Mouse (Mus musculus) bone marrow macrophage, adult 2 months (primary cell): ENCODE measurements around the gene Tbcd. TPM values are rescaled to one million over a fixed set of nuclear protein-coding genes. Genes with fewer than 3 reads are reported as not detected.

Experiments
- H3K27ac ChIP-seq: 2 replicates; pipeline ENCODE4 v1.5.1; 2012; ENCODE audit warnings: low read depth, low read length; ENCODE audit not compliant: insufficient read depth
- H3K4me1 ChIP-seq: 2 replicates; pipeline ENCODE4 v1.6.1; 2012; ENCODE audit warnings: low read length; ENCODE audit not compliant: control insufficient read depth, insufficient read depth
- H3K4me3 ChIP-seq: 2 replicates; pipeline ENCODE4 v1.5.1; 2012; ENCODE audit warnings: mild to moderate bottlenecking, low read length, moderate library complexity; ENCODE audit not compliant: insufficient read depth
- CTCF ChIP-seq: IDR thresholded peaks from 2 replicates; pipeline ENCODE4 v1.5.1; 2012; ENCODE audit warnings: low read depth, mild to moderate bottlenecking, low read length, moderate library complexity
- POLR2A ChIP-seq: IDR thresholded peaks from 2 replicates; pipeline ENCODE4 v1.6.1; 2012; ENCODE audit warnings: mild to moderate bottlenecking, low read depth, low read length, borderline replicate concordance
- polyA plus RNA-seq: library from polyadenylated mRNA; stranded (reverse); fragments of >200 nt; gene quantifications from 2 replicates; pipeline ENCODE4 v1.2.4, GENCODE M21; 2012; ENCODE audit not compliant: missing spikeins, insufficient read depth, insufficient read length

Tbcd gene
- 25.2 and 27.4 TPM in 2 replicates for polyA plus RNA-seq

- H3K4me1 ChIP-seq = peaks cover 13% of the 10 kb centered on the region
- H3K27ac ChIP-seq = no peak within 1 kb of the TSS
- peak within 1 kb of the TSS; percentile 97 for H3K4me3 ChIP-seq
- TF ChIP-seq CTCF (no peak), POLR2A (no peak)
Measured at GRCm38 (mm10) chr11:121451753-121452635, at the start of gene Tbcd. Tbcd (plus strand) TSS chr11:121451949.

- no peak for TF ChIP-seq POLR2A
- TF ChIP-seq CTCF = no peak
- Histone ChIP-seq H3K4me3 (no peak overlapping the region), H3K4me1 (0 out of 2 replicates have a peak, but pooled peaks cover 2% of the 10 kb centered on the region), H3K27ac (no peak overlapping the region)
Measured at GRCm38 (mm10) chr11:121407366-121408155, 44.2 kb upstream of the Tbcd start.

GRCm38 (mm10) chr11:121414762-121415161 lies 37.0 kb upstream of the Tbcd start:
- H3K4me3 ChIP-seq = no peak overlapping the region
- TF ChIP-seq CTCF = no peak
- TF ChIP-seq POLR2A = no peak
- H3K27ac ChIP-seq = no peak overlapping the region
- no peaks in the 10 kb centered on the region for H3K4me1 ChIP-seq

- Histone ChIP-seq H3K27ac (no peak overlapping the region), H3K4me1 (no peaks in the 10 kb centered on the region; the same call in 1 of the 2 replicates), H3K4me3 (no peak overlapping the region)
Measured at GRCm38 (mm10) chr11:121415351-121415750, 36.4 kb upstream of the Tbcd start.

GRCm38 (mm10) chr11:121417971-121418370 lies 33.8 kb upstream of the Tbcd start:
- peaks cover 11% of the 10 kb centered on the region for H3K4me1 ChIP-seq
- no peak overlapping the region for H3K4me3 ChIP-seq
- H3K27ac ChIP-seq = no peak overlapping the region
- TF ChIP-seq POLR2A = no peak
- TF ChIP-seq CTCF = no peak

More at GRCm38 (mm10) chr11:121415351-121415750, 36.4 kb upstream of the Tbcd start:
- TF ChIP-seq CTCF (no peak), POLR2A (no peak)

GRCm38 (mm10) chr11:121418932-121419331 lies 32.8 kb upstream of the Tbcd start:
- Histone ChIP-seq H3K27ac (no peak overlapping the region), H3K4me3 (no peak overlapping the region), H3K4me1 (peaks cover 11% of the 10 kb centered on the region)
- TF ChIP-seq CTCF (no peak), POLR2A (no peak)

GRCm38 (mm10) chr11:121420379-121420778 lies 31.4 kb upstream of the Tbcd start:
- H3K27ac ChIP-seq = no peak overlapping the region
- H3K4me1 ChIP-seq = peaks cover 11% of the 10 kb centered on the region
- TF ChIP-seq POLR2A (no peak), CTCF (no peak)
- peak overlapping the region; percentile 99; the same call in 1 of the 2 replicates for H3K4me3 ChIP-seq

- peak within 1 kb of the TSS; percentile 99 for H3K4me3 ChIP-seq
- peaks cover 11% of the 10 kb centered on the region for H3K4me1 ChIP-seq
- H3K27ac ChIP-seq = no peak within 1 kb of the TSS
- TF ChIP-seq CTCF (no peak), POLR2A (no peak)
Measured at GRCm38 (mm10) chr11:121420830-121421552, 30.8 kb upstream of the Tbcd start, which contains the start of gene Fn3krp. Fn3krp (plus strand) TSS chr11:121421401.

GRCm38 (mm10) chr11:121421553-121422173 lies 30.1 kb upstream of the Tbcd start:
- Histone ChIP-seq H3K27ac (no peak overlapping the region), H3K4me3 (peak overlapping the region; percentile 99), H3K4me1 (peaks cover 11% of the 10 kb centered on the region)
- TF ChIP-seq CTCF (no peak), POLR2A (no peak)

- Histone ChIP-seq H3K27ac (no peak overlapping the region), H3K4me1 (peaks cover 6% of the 10 kb centered on the region), H3K4me3 (no peak overlapping the region)
- TF ChIP-seq CTCF = no peak
- TF ChIP-seq POLR2A = no peak
Measured at GRCm38 (mm10) chr11:121433397-121433796, 18.4 kb upstream of the Tbcd start.
